Mouse (Mus musculus) ES-E14 (cell line): ENCODE measurements around the gene Gja8. TPM values are rescaled to one million over a fixed set of nuclear protein-coding genes. Genes with fewer than 3 reads are reported as not detected.

ENCODE experiments used
- DNase-seq: peaks from one replicate; pipeline ENCODE4 v3.0.0-alpha.2; 2013; ENCODE audit warnings: low read depth, low spot score
- H3K27ac ChIP-seq: 2 replicates; pipeline ENCODE4 v1.5.1; 2012; ENCODE audit warnings: low read depth, mild to moderate bottlenecking, low read length, moderate library complexity, mixed read lengths; ENCODE audit not compliant: poor library complexity, insufficient read depth, severe bottlenecking
- H3K36me3 ChIP-seq: 2 replicates; pipeline ENCODE4 v1.6.1; 2012; ENCODE audit warnings: mild to moderate bottlenecking, low read length, moderate library complexity, mixed read lengths; ENCODE audit not compliant: control insufficient read depth, poor library complexity, insufficient read depth, severe bottlenecking
- H3K4me1 ChIP-seq, 2 experiments: fragments of 150-350 bp in 1 of 2; sonication (generic) in 1 of 2; 2 replicates each; pipeline ENCODE4 v1.6.1; 2012; ENCODE audit warnings: low read length in 2 of 2, mild to moderate bottlenecking in 1 of 2, mixed read lengths in 1 of 2; ENCODE audit not compliant: control insufficient read depth in 2 of 2, insufficient read depth in 2 of 2, poor library complexity in 1 of 2
- H3K4me3 ChIP-seq, 2 experiments: fragments of 150-350 bp in 1 of 2; sonication (generic) in 1 of 2; 2 replicates each; pipeline ENCODE4 v1.5.1; 2012; ENCODE audit warnings: low read length in 2 of 2, low read depth in 1 of 2, mild to moderate bottlenecking in 1 of 2, mixed read lengths in 1 of 2; ENCODE audit not compliant: insufficient read depth in 1 of 2, poor library complexity in 1 of 2, severe bottlenecking in 1 of 2
- H3K9ac ChIP-seq: 2 replicates; pipeline ENCODE4 v1.6.1; 2012; ENCODE audit warnings: low read depth, mild to moderate bottlenecking, low read length, mixed read lengths; ENCODE audit not compliant: poor library complexity, insufficient read depth, severe bottlenecking
- H3K9me3 ChIP-seq: fragments of 150-350 bp; sonication (generic); 2 replicates; pipeline ENCODE4 v1.6.1; 2012; ENCODE audit warnings: low read depth, mild to moderate bottlenecking, low read length; ENCODE audit not compliant: control insufficient read depth, insufficient read depth
- CHD2 ChIP-seq: IDR thresholded peaks from 2 replicates; pipeline ENCODE4 v1.6.1; 2014; ENCODE audit warnings: mild to moderate bottlenecking, low read depth, low read length, inconsistent platforms
- HCFC1 ChIP-seq: IDR thresholded peaks from 2 replicates; pipeline ENCODE4 v1.6.1; 2012; ENCODE audit warnings: low read length, inconsistent platforms, borderline replicate concordance; ENCODE audit not compliant: insufficient read depth
- MAFK ChIP-seq: IDR thresholded peaks from 2 replicates; pipeline ENCODE4 v1.6.1; 2014; ENCODE audit warnings: mild to moderate bottlenecking, low read depth, low read length, inconsistent platforms; ENCODE audit not compliant: insufficient read depth
- ZC3H11A ChIP-seq: IDR thresholded peaks from 2 replicates; pipeline ENCODE4 v1.6.1; 2012; ENCODE audit warnings: low read depth, mild to moderate bottlenecking, inconsistent platforms, low read length, borderline replicate concordance
- ZNF384 ChIP-seq: IDR thresholded peaks from 2 replicates; pipeline ENCODE4 v1.6.1; 2012; ENCODE audit warnings: low read depth, low read length, inconsistent platforms
- in situ Hi-C, 2 experiments: fragments of 600-800 bp; cut with MboI; formaldehyde crosslinking; loops; one replicate each; pipeline ENCODE4 v1.15.1; 2025; ENCODE audit warnings: low sequenced_read_pairs in 2 of 2, inconsistent platforms in 1 of 2; ENCODE audit not compliant: unreplicated experiment in 2 of 2
- total RNA-seq: library from RNA; depleted of rRNA; stranded (reverse); fragments of 300-350 nt; gene quantifications from 2 replicates; pipeline ENCODE4 v1.2.3, GENCODE M21; 2012

Gene Gja8
- total RNA-seq, 1 experiment: 0.04 TPM

DNA sequence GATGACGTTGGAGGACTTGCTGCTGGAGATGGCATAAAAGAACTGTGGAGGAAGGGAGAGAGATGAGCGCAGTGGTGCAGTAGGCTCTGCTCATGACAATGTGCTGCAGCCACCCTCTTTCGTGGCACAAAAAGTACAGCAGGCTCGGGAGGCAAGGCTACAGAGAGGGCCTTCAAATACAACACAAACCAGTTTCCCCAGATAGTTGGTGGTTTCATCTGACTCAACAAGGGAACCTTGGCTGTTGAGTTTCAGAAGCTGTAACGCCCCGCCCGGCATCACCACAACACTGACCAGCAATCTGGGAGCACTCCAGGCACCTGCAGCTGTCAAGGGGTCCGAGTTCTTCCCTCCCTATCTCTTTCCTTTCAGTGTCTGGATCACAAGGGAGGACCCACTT lies 53.3 kb downstream of the Gja8 start:
- in situ Hi-C loops: no loop called here
- Histone ChIP-seq H3K36me3 (peaks cover 43% of the 10 kb centered on the region), H3K9me3 (no peaks in the 10 kb centered on the region), H3K4me1 (no peaks in the 10 kb centered on the region), H3K9ac (no peak overlapping the region), H3K4me3 (no peak overlapping the region), H3K27ac (no peak overlapping the region; the same call in 1 of the 2 replicates)
- DNase-seq: no peak
- TF ChIP-seq MAFK (no peak), CHD2 (no peak), HCFC1 (no peak)

DNA sequence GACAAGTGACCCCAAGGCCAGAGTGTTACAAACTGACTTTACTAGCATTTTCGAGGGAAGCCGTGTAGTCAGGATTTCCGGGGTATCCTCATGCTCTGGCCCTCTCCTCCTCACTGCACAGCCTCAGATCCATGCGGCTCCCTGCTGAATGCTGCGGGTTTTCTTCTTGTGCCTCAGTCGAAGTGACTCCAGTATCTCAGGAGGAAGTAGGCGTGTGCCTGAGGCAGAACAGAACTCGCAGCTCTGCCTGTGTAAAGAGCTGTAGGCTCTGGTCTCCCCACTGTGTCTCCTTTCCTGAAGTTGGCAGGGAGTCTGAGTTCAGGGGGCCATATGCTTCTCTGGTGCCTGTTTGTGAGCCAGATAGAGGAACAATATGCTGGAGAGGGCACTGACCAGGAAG lies 54.8 kb downstream of the Gja8 start:
- peaks cover 40% of the 10 kb centered on the region for H3K36me3 ChIP-seq
- TF ChIP-seq CHD2 (no peak), HCFC1 (no peak), MAFK (no peak), ZNF384 (no peak)
- in situ Hi-C loops: no loop called here
- no peak overlapping the region for H3K9ac ChIP-seq
- DNase-seq: no peak
- no peaks in the 10 kb centered on the region for H3K4me1 ChIP-seq
- H3K27ac ChIP-seq: no peak overlapping the region; the same call in 1 of the 2 replicates
- no peaks in the 10 kb centered on the region for H3K9me3 ChIP-seq
- no peak overlapping the region for H3K4me3 ChIP-seq

DNA sequence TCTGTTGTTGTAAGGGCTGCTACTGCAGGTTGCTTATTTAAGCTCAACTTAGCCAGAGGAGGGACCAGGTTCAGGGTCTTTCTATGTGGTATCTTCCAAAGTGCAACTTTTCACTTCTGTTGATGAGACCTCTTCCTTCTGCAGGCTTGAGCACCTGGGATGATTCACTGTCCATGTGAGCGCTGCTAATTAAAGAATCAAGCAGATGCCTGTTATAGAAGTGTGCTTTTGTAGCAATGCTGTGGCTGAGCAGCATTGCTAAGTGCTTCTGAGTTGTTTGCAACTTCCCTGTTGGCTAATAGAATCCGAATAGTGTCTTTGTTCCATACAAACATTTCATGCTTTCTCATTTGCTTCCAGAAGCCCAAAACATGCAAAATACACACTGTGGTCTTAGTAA lies 55.5 kb downstream of the Gja8 start:
- peaks cover 37% of the 10 kb centered on the region for H3K36me3 ChIP-seq
- H3K9me3 ChIP-seq: no peaks in the 10 kb centered on the region
- no peak overlapping the region for H3K27ac ChIP-seq
- no peak for TF ChIP-seq HCFC1
- no peak for TF ChIP-seq ZNF384
- no peak for TF ChIP-seq CHD2
- TF ChIP-seq ZC3H11A: no peak
- no peak for TF ChIP-seq MAFK
- H3K4me3 ChIP-seq: no peak overlapping the region
- no peaks in the 10 kb centered on the region for H3K4me1 ChIP-seq
- in situ Hi-C loops: no loop called here
- H3K9ac ChIP-seq: no peak overlapping the region
- DNase-seq: no peak

DNA sequence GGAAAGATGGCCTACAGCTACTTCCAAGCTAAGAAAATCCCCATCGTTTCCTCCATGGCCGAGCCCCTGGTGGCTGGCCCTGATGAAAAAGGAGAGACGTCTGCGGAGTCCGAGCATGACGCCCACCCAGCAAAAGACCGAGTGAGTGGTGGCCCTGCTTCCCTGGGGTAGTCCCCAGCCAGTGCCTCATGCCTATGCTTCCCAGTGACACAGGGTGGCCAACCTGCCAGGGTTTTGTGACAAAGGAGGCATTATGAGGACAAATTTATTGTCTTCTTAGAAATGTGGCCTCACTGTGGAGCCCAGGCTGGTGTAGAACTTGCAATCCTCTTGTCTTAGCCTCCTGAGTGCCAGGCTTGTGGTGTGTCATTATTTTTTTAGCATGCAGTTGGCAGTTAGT lies 56.7 kb downstream of the Gja8 start:
- no peaks in the 10 kb centered on the region for H3K9me3 ChIP-seq
- no peak overlapping the region for H3K9ac ChIP-seq
- DNase-seq: no peak
- in situ Hi-C loops: no loop called here
- peaks cover 29% of the 10 kb centered on the region for H3K36me3 ChIP-seq
- H3K27ac ChIP-seq: no peak overlapping the region
- H3K4me3 ChIP-seq: no peak overlapping the region
- no peaks in the 10 kb centered on the region for H3K4me1 ChIP-seq
- TF ChIP-seq CHD2 (no peak), ZC3H11A (no peak), ZNF384 (no peak), MAFK (no peak), HCFC1 (no peak)

DNA sequence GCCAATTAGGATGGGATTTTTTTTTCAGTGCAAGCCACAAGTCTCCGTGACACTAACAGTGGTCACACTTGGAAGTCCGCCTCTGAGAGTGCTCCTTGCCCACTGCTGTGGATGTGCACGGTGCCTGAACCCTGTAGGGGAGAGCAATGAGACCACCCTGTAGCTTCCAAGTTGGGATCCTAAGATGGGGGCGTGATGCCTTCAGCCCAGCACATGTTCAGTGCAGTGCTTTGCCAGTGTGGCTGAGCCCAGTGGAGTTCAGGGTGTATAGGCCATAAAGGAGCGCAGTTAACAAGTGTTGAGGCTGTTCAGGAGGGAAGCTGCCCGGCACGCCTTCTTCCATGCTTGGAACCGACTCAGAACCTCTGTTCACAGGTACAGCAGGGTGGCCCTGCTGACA lies 57.3 kb downstream of the Gja8 start:
- in situ Hi-C loops: no loop called here
- H3K9ac ChIP-seq: no peak overlapping the region
- H3K4me1 ChIP-seq: no peaks in the 10 kb centered on the region
- DNase-seq: no peak
- no peak overlapping the region for H3K4me3 ChIP-seq
- no peaks in the 10 kb centered on the region for H3K9me3 ChIP-seq
- peaks cover 26% of the 10 kb centered on the region for H3K36me3 ChIP-seq
- TF ChIP-seq HCFC1: no peak
- TF ChIP-seq MAFK: no peak
- TF ChIP-seq ZC3H11A: no peak
- TF ChIP-seq CHD2: no peak
- no peak for TF ChIP-seq ZNF384
- H3K27ac ChIP-seq: no peak overlapping the region
